Mouse (Mus musculus): ENCODE data around the gene Gpalpp1.

GRCm38 (mm10) chr14:76118963-76119362 lies 8.4 kb upstream of the Gpalpp1 start:
- no peak for TF ChIP-seq POLR2A (IDR thresholded peaks at IDR 0.05; ENCODE audit: insufficient read length, low read depth)
- no peak for TF ChIP-seq CEBPB (IDR thresholded peaks at IDR 0.05; ENCODE audit: insufficient read depth, poor library complexity, severe bottlenecking)
- TF ChIP-seq USF1 (IDR thresholded peaks at IDR 0.05; ENCODE audit: low read depth) = no peak
- TF ChIP-seq MYOD1 (IDR thresholded peaks at IDR 0.05; ENCODE audit: control insufficient read depth in 1 of 3, insufficient read length in 2 of 3, low read depth in 2 of 3) = no peak

All from myocyte (in vitro differentiated cells).